Mouse (Mus musculus) left cerebral cortex, adult 11 months (tissue): ENCODE measurements around the gene Ubtf.
"Not testable (repeated sequence)": the region's sequence is repeated elsewhere in the genome, so short reads cannot be mapped to it uniquely, and the experiment has no call there.

Source experiments
- DNase-seq: peaks from one replicate; pipeline ENCODE4 v3.0.0; 2022; ENCODE audit warnings: low spot score

The Ubtf gene

DNA sequence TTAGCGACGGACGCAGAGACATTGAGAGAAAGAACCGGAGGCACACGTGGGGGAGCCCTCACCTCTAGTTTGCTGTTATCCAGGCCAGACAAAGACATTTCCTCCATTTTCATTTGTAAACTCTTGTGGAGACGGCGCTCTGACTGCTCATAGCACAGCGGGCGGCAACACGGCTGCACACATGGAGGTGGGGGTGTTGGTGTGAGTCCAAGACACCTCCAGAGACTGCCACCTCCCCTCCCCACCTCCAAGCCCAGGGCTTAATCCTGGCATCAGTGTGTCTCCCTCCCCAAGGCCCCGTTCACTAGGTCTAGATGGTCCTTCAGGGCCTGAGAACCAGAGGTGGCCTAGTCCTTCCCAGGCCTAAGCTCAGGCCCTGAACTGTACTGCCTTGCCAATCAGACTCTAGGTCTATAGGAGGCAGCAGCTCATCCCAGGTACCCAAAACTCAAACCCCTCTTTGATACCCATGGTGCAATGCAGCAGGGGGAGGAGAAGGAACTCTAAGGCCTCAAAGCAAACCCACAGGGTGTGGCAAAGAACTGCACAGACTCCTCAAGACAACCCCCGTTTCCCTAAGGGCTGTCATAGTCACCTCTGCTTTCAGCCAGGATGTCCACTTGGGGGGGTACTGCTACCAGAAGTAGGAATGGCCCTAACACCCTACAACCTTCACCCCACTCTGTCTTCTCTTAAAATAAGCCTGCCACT lies 24.5 kb downstream of the Ubtf start:
- no peak for DNase-seq

DNA sequence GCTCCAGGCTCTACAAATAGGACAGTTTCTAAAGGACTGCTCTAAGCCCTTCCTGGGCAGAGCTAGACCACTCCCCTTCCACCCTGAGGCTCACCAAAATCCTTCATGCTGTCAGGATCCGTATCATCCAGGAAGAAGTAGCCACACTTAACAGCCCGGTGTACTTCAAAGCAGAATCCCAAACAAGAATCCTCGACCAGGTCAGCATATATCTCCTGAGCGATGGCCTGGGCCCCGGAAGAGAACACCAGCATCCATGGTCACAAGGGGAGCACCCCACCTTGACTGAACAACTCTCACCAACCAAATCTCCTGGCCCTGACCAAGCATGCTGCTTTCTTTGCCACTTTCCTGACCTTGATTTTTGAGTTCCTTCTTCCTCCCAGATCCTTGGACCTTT lies 25.1 kb downstream of the Ubtf start:
- DNase-seq: no peak

DNA sequence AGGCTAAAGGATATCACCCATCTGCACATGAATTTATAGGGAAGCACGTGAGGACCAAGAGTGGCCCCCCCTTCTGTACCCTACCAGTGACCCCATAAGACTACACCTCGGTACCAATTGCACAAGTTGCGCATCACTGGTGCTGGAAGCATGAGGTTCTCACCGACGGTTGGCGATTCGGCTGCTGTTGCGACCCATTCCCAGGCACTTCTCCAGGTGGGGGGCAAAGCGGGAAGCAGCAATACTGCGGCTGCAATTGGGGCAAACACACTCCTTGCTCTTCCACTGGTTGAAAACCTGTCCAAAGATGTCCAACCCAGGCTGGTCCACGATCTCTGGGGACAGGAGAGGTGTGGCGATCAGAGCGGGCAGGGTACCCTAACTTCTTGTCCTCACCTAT lies 25.6 kb downstream of the Ubtf start:
- DNase-seq: no peak

DNA sequence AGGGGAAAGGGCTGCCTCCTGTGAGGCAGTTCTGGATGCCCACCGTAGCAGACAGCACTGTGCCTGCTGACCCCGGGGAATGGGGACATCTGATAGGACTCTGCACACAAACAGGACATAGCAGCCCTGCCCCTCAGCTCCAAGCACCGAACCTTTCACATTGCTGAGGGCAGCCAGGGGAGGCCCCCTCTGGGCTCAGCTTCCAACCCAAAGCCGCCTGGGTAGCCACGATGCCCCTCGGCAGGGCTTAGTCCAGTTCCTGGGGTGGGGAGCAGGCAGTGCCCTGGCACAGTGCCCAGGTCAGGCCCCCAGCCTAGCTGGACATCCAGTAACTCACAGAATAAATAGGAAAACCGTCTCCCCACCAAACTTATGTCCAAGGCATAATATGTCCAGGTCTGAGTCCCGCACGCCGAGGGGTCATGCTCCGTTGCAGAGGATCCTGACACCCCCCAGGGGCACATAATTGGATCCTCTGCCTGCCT lies 28.4 kb downstream of the Ubtf start:
- DNase-seq: no peak

DNA sequence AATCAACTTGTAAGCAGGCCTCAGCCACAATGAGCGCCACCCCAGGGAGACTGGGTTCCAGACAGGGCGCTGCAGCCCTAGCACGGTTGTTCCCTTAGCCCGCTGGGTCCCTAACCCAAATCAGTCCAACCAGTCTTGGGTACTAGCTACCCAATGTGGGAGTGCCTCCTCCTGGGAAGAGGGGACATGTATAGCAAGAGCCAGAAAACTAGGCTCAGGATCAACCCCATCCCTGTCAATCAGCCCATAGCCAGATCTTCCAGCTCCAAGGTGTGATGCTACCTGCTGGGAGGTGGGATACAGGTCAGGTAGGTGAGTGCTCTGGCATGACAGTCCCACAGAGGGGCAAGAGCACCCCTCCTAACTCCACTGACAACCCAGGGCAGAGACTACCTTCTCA lies 29.4 kb downstream of the Ubtf start:
- DNase-seq: no peak

DNA sequence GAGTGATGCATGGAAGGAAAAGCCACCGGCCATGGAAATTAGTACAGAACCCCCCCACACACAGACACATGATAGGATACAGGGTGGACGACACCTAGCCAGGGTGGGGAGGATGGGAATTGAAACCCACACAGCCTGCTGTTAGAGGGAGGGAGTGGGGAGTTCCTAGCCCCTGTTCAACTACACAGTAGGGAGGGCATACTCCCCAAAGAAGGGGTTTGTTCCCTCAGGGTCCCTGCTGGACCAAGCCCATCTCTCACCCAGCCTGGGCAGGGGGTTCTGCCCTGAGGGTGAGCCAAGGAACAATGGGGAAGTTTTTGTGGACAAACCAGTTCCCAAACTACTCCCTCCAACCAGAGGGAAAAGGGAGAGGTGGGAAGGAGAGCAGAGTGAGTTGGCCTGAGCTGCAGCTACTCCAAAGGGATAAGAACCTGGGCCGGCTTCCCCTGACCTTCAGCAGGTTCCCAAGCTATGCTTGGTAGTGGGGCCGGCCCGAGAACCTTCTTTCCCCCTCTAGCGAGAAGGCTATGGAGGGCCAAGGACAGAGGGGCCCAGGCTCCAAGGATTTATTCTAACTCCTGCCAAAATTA lies 29.9 kb downstream of the Ubtf start:
- DNase-seq: no peak

DNA sequence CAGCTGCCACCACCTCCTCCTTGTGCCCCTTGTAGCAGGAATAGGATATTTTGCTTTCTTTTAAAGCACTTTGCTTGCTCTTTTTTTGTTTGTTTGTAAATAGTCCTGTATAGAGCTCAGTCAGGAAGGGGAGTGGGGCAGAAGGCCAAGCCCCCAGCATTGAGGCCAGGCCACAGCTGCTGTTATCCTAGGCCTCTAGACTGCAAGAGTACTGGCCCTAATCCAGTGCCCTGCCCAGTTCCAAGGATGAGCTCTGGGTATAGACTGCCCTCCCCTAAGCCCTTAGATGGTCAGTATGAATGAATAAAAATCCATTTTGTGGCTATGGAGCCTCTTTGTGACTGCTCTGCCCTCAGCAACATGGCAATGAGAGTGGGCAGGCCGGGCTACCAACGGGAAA lies 30.6 kb downstream of the Ubtf start:
- no peak for DNase-seq

DNA sequence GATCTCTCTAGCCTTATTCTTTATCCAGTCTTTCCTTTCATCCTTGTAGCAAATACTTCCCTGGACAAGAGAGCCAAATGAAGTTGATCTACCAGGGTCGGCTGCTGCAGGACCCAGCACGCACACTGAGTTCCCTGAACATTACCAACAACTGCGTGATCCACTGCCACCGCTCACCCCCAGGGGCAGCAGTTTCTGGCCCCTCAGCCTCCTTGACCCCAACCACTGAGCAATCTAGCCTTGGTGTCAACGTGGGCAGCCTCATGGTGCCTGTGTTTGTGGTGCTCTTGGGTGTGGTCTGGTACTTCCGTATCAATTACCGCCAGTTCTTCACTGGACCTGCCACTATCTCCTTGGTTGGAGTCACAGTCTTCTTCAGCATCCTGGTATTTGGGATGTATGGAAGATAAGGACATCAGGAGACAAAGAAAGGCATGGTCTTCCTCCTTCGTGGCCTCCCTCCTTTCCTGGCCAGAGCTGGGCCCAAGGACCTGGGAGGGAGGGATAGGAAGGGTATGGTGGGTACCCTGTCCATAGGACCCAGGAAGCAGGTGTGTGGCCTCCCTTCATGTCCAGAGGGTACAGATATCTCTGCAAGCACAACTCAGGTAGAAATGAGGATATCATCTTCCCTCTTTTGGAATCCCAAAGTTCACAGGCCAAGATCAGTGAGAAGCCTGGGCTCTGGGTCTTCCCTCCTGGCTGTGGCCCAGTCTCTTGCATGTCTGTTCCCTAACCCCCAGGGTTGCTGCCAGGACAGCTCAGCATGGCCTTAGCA lies 31.3 kb downstream of the Ubtf start:
- no peak for DNase-seq

DNA sequence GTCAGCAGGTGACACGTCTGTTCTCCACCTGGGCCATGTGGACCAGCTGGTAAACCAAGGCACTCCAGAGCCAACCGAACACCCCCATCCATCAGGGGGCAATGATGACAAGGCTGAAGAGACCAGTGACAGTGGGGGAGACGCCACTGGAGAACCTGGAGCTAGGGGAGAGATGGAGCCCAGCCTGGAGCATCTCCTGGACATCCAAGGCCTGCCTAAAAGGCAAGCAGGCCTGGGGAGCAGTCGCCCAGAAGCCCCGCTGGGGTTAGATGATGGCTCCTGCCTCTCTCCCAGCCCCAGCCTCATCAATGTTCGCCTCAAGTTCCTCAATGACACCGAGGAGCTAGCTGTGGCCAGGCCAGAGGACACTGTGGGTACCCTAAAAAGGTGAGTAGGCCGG lies 32.1 kb downstream of the Ubtf start:
- DNase-seq: no peak

DNA sequence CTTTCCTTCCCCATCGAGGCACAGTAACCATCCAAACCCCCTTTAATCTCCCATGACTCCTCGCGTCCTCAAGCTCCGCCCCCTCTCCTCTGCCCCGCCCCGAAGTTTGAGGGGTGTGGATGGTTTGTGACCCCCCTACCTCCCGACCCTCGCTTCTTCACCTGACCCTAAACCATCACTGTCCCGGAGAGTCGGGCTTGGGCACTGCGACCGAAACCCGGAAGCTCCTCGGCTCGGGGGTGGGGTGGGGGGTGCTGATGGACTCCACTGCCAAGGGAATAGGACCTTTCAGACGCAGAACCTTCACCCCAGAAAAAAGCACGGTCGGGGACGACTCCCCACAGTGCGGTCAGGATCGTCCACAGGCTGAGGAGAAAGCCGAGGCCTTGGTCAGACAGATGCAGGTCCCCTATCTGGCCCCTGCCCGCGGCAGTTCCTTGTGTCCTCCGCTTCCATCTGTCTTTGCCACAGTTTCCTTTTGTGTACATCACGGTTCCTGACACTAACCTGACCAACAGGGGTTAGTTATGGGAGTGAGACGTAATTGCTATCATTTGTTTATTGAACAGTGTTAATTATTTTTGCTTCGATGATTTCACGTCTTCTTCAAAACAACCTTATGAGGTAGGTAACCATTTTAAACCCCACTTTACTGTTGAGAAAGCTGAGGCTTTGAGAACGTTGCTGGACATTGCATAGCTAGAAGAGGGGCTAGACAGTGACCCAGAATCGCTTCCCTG lies 34.3 kb downstream of the Ubtf start:
- DNase-seq: no peak

DNA sequence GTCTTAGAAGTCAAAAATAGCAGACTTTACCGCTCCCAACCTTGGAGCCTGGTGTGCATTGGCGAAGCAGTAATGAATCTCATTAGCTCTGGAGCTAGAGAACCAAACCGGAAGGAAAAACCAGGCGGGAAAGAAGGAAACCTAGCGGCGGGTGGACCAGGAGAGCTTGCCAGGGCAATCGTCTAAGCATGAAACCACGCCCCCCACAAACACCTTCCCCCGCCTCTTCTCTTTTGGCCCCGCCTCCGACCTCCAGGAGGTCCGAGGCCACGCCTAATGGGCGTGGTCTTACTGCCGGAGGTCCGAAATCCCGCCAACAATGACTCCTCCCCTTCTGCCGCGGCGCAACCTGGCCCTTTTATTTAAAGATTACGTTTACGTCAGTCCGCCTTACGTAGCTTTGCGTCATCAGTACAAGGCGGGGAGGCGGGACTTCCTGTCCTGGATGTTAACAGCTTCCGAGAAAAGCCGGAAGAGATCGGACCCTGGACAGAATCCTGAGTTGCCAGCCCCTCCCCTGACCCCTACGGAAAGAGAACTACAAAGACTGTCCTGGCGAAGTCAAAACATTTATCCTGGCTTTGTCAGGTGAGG lies 34.9 kb downstream of the Ubtf start, which contains the start of gene Tmub2:
TSS of gene Tmub2 (plus strand) at position 431 of the 594 bp plus-strand sequence.
- DNase-seq: peak; percentile 97

DNA sequence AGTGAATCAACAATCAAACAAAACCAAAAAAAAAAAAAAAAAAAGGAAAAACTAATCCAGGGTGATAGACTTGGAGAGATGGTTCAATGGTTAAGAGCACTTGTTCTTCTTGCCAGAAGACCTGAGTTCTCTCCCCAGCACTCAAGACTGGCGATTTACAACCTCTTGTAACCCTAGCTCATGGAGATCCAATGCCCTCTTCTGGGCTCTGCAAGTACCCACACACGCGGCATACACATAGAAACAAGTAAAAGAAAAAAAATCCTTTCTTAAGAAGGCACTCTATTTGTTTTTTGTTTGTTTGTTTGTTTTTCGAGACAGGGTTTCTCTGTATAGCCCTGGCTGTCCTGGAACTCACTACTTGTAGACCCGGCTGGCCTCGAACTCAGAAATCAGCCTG lies 35.6 kb downstream of the Ubtf start:
- no peak for DNase-seq

DNA sequence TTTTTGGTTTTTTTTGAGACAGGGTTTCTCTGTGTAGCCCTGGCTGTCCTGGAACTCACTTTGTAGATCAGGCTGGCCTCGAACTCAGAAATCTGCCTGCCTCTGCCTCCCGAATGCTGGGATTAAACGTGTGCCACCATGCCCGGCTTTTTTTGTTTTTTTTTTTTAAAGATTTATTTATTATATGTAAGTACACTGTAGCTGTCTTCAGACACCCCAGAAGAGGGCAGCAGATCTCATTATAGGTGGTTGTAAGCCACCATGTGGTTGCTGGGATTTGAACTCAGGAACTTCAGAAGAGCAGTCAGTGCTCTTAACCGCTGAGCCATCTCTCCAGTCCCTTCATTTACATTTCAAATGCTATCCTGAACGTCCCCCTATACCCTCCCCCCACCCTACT lies 39.3 kb downstream of the Ubtf start:
- not testable (repeated sequence) for DNase-seq

DNA sequence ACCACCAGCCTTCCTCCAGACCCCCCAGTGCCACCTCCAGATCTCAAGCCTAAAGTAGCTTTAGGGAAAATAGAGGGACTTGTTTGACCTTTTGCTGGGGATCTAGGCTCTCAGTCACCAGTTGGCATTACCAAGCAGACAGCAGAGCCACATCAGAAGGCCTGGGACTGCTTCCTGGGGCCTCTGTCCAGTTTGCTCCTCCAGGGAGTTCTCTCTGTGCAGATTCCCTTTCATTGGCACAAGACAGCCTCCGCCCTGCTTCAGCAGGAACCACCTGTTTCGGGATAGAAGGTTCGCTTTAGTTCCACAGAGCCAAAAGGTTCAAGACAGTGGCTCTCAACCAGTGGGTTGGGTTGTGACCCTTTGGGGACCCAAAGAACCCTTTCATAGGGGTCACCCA lies 39.9 kb downstream of the Ubtf start:
- DNase-seq: no peak

DNA sequence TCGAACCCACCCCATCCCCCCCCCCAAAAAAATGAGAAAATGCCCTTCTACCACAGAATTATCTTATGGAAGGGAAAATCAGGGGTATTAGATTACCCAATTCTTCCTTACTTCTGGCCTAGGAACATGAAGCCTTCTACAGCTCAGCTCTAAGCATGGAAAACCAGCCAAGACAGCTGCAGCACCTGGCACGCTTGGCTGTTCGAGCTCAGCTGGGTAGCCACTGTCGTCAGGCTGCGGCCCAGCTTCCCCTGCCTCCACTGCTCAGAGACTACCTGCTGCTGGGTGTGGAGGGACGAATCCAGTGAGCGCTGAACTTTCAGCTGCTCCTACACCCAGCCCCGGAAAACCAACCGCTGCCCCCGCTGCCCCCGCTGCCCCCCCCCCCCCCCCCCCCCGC lies 41.8 kb downstream of the Ubtf start:
- DNase-seq: no peak

DNA sequence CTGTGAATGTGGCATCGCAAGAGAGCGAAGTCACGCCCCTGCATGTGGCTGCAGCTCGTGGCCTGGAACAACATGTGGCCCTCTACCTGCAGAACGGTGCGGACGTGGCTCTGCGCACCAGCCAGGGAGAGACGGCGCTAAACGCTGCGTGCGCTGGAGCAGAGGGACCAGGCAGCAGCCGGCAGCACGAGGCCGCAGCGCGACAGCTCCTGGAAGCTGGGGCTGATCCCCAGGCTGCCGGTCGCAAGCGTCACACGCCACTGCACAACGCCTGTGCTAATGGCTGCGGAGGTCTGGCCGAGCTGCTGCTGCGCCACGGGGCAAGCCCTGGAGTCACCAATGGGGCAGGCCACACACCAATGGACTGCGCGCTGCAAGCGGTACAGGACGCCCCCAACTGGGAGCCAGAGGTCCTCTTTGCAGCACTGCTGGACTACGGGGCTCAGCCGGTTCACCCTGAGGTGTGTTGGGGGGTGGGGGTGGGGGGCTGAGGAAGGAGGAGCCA lies 43.1 kb downstream of the Ubtf start:
- no peak for DNase-seq

DNA sequence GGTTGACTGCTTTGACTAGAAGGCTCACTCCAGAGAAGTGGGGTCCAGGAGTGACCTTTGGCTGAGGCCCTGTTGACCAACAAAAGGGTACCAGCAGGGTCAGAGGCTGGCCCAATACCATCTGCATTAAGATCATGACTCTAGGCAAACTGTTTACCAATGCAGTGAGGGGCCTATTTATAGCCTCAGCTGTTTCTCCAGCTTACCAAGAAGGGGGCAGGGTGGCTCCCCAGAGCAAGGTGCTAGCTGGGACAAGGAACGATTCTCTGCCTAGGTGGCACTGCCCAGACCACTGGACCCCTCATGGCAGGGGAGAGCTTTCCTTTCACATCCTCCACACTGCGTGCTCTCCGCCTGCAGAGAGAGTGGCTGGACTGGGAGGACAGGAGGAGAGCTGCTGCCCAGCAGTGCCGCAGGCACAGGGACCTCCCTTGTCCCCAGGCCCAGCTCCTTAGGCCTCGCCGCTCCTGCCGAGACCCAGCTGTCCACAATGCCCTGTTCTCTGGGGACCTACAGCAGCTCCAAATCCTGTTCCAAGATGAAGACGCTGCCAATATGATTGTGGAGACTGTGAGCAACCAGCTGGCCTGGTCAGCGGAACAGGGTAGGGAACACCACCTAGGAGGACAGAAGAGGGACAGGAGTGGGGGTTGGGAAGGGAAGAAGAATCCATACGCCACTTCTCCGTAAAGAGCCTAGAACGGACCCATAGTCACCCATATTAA lies 50.9 kb downstream of the Ubtf start, which contains the start of gene Asb16:
TSS of gene Asb16 (plus strand) at position 224 of the 725 bp plus-strand sequence.
- DNase-seq: no peak

DNA sequence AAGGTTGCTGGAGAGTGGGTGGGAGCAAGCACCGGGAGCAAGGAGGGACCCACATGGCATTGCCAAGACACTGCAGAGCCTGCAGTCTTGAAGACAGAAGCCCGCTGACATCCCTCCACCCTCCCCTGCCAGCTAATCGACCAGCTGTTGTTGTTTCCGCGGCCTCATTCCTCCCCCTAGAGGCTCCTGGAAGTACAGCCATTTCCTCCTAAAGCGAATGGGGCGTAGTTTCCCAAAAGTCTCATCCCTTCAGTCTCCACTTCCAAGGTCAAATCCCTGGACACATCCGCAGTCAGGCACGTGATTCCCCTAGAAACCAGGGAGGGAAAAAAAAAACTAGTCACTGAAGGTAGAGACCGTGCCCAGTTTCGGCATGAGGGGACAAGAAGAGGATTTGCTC lies 52.1 kb downstream of the Ubtf start:
- peak; percentile 59 for DNase-seq

DNA sequence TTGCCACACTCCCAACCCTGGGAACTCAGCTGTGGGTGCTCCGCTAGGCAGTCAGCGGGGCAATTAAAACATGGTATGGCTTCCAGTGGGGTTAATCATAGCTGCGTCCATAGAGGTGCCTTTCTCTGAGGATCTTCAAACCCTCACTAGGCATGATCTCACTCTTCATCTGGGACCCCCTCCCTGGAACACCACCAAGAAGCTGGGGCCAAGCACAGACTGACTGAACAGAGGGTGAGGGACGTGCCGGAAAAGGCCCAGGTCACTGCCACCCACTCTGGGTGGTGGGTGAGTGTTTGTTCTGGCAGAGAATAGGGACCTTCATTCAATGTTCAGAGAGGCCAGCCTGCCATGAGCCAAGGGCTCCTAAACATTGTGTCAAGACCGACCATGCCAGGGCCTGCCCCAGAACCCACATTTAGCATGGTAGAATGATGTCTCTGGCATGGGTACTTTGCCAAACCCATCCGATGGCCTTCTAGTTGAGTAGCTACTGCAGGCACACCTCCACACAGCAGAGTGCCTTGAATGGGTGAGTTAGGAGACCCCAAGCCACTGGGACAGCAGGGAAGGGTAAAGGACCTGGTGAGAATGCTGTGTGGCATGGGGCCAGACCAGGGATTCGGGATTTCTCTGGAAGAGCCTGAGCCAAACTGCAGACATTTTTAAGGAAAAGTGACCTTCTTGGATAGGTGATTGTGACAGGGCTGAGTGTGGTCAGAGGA lies 52.7 kb downstream of the Ubtf start:
- no peak for DNase-seq

DNA sequence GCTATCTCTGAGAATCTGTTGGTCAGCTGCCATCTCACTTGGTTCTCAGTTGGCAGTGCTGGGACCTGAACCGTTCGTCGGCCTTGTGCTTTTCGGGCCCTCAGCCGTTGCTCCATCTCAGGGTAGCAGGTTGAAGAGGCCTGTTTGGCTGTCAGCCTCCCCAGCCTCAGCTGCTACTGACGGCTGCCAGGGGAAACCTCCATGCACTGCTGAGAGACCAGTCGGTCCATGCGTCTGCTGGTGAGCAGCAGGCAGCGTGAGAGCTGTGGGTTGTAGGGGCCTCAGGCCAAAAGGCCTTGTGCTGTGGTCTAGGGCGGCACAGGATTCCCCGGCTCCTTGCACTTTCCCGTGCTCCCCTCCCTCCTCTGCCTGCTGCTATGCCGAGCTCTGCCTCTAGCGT lies 53.7 kb downstream of the Ubtf start:
- DNase-seq: no peak
